Mouse (Mus musculus) CH12.LX (cell line): ENCODE data around the gene Sele. TPM values are rescaled to one million over a fixed set of nuclear protein-coding genes. Genes with fewer than 3 reads are reported as not detected.

Experiments used
- DNase-seq: peaks from one replicate; pipeline ENCODE4 v3.0.0-alpha.2; 2013; ENCODE audit errors: extremely low read depth
- H3K27ac ChIP-seq: 2 replicates; pipeline ENCODE4 v1.5.1; 2012; ENCODE audit warnings: low read depth, mild to moderate bottlenecking, control low read depth, moderate library complexity; ENCODE audit not compliant: insufficient read depth
- H3K27me3 ChIP-seq: replicated peaks from 2 replicates; pipeline ENCODE3; 2012; ENCODE audit warnings: inconsistent platforms
- H3K36me3 ChIP-seq, 2 experiments: replicated peaks in 1 of 2; 2 replicates each; pipeline versions ENCODE3 to v1.6.1; 2012; ENCODE audit warnings: inconsistent platforms in 1 of 2, low read length in 1 of 2, mild to moderate bottlenecking in 1 of 2, mixed read lengths in 1 of 2, moderate library complexity in 1 of 2; ENCODE audit not compliant: control insufficient read depth in 1 of 2, insufficient read depth in 1 of 2
- H3K4me1 ChIP-seq, 2 experiments: 2 replicates each; pipeline ENCODE4 v1.6.1; 2012; ENCODE audit warnings: inconsistent platforms in 1 of 2, moderate library complexity in 1 of 2; ENCODE audit not compliant: insufficient read depth in 2 of 2, control insufficient read depth in 1 of 2
- H3K4me2 ChIP-seq: 2 replicates; pipeline ENCODE4 v1.6.1; 2012; ENCODE audit warnings: low read depth, mild to moderate bottlenecking, control low read depth; ENCODE audit not compliant: poor library complexity, insufficient read depth, severe bottlenecking
- H3K4me3 ChIP-seq, 3 experiments: fragments of 150-350 bp in 1 of 3; sonication (generic) in 1 of 3; replicated peaks in 1 of 3; 2 replicates each; pipeline versions ENCODE3 to v1.5.1; 2011 to 2012; ENCODE audit warnings: low read depth in 2 of 3, low read length in 2 of 3, mild to moderate bottlenecking in 2 of 3, moderate library complexity in 2 of 3, control low read depth in 1 of 3, improper control_type of control experiment in 1 of 3, inconsistent platforms in 1 of 3, mixed read lengths in 1 of 3; ENCODE audit not compliant: poor library complexity in 1 of 3
- H3K79me2 ChIP-seq: replicated peaks from 2 replicates; pipeline ENCODE4 v1.6.1; 2012; ENCODE audit warnings: mild to moderate bottlenecking, moderate library complexity; ENCODE audit not compliant: control insufficient read depth, poor library complexity, insufficient read depth, severe bottlenecking; ENCODE audit errors: extremely low read depth
- H3K9ac ChIP-seq: 2 replicates; pipeline ENCODE4 v1.6.1; 2012; ENCODE audit warnings: low read depth, mild to moderate bottlenecking, control low read depth, moderate library complexity; ENCODE audit not compliant: insufficient read depth
- H3K9me3 ChIP-seq: replicated peaks from 2 replicates; pipeline ENCODE3; 2012; ENCODE audit warnings: low read length, inconsistent platforms, mixed read lengths
- CHD1 ChIP-seq: IDR thresholded peaks from 2 replicates; pipeline ENCODE4 v1.6.1; 2012; ENCODE audit warnings: low read depth, low read length, improper control_type of control experiment, inconsistent platforms
- CHD2 ChIP-seq: IDR thresholded peaks from 2 replicates; pipeline ENCODE4 v1.6.1; 2011; ENCODE audit warnings: low read length, improper control_type of control experiment
- ELF1 ChIP-seq: IDR thresholded peaks from 2 replicates; pipeline ENCODE4 v1.6.1; 2014; ENCODE audit warnings: low read depth, mild to moderate bottlenecking, inconsistent platforms, low read length, improper control_type of control experiment
- EP300 ChIP-seq: IDR thresholded peaks from 2 replicates; pipeline ENCODE4 v1.6.1; 2011; ENCODE audit warnings: low read length, improper control_type of control experiment
- ETS1 ChIP-seq: conservative IDR thresholded peaks from 2 replicates; pipeline ENCODE4 v1.6.1; 2012; ENCODE audit warnings: low read depth, mild to moderate bottlenecking, inconsistent platforms, low read length, improper control_type of control experiment, moderate library complexity
- HCFC1 ChIP-seq: IDR thresholded peaks from 2 replicates; pipeline ENCODE4 v1.6.1; 2012; ENCODE audit warnings: low read depth, mild to moderate bottlenecking, inconsistent platforms, low read length, improper control_type of control experiment
- IRF4 ChIP-seq: IDR thresholded peaks from 2 replicates; pipeline ENCODE4 v1.6.1; 2014; ENCODE audit warnings: low read depth, mild to moderate bottlenecking, inconsistent platforms, low read length, improper control_type of control experiment
- JUN ChIP-seq: IDR thresholded peaks from 2 replicates; pipeline ENCODE4 v1.6.1; 2011; ENCODE audit warnings: low read depth, mild to moderate bottlenecking, low read length, improper control_type of control experiment, moderate library complexity; ENCODE audit not compliant: insufficient read depth
- JUND ChIP-seq: conservative IDR thresholded peaks from 2 replicates; pipeline ENCODE4 v1.6.1; 2011; ENCODE audit warnings: low read depth, low read length, improper control_type of control experiment
- MAFK ChIP-seq: IDR thresholded peaks from 2 replicates; pipeline ENCODE4 v1.6.1; 2011; ENCODE audit warnings: low read length, improper control_type of control experiment; ENCODE audit not compliant: insufficient replicate concordance
- MAX ChIP-seq: IDR thresholded peaks from 2 replicates; pipeline ENCODE4 v1.6.1; 2011; ENCODE audit warnings: low read length, improper control_type of control experiment
- NELFE ChIP-seq: IDR thresholded peaks from 2 replicates; pipeline ENCODE4 v1.6.1; 2011; ENCODE audit warnings: low read depth, low read length, improper control_type of control experiment
- NRF1 ChIP-seq: IDR thresholded peaks from 2 replicates; pipeline ENCODE4 v1.6.1; 2014; ENCODE audit warnings: low read depth, mild to moderate bottlenecking, inconsistent platforms, low read length, improper control_type of control experiment, moderate library complexity
- PAX5 ChIP-seq: IDR thresholded peaks from 2 replicates; pipeline ENCODE4 v1.6.1; 2012; ENCODE audit warnings: low read length, inconsistent platforms, mixed read lengths
- POLR2A ChIP-seq: IDR thresholded peaks from 2 replicates; pipeline ENCODE4 v1.6.1; 2011; ENCODE audit warnings: low read depth, mild to moderate bottlenecking, improper control_type of control experiment, low read length
- POLR2AphosphoS2 ChIP-seq: IDR thresholded peaks from 2 replicates; pipeline ENCODE4 v1.6.1; 2011; ENCODE audit warnings: low read depth, low read length, improper control_type of control experiment
- RAD21 ChIP-seq: IDR thresholded peaks from 2 replicates; pipeline ENCODE4 v1.6.1; 2011; ENCODE audit warnings: low read depth, mild to moderate bottlenecking, low read length, improper control_type of control experiment, moderate library complexity
- SIN3A ChIP-seq: IDR thresholded peaks from 2 replicates; pipeline ENCODE4 v1.6.1; 2012; ENCODE audit warnings: low read length, improper control_type of control experiment, inconsistent platforms
- TCF12 ChIP-seq: IDR thresholded peaks from 2 replicates; pipeline ENCODE4 v1.6.1; 2014; ENCODE audit warnings: low read depth, mild to moderate bottlenecking, inconsistent platforms, low read length, improper control_type of control experiment
- USF1 ChIP-seq: IDR thresholded peaks from 2 replicates; pipeline ENCODE4 v1.6.1; 2014; ENCODE audit warnings: low read depth, mild to moderate bottlenecking, inconsistent platforms, low read length, improper control_type of control experiment
- ZC3H11A ChIP-seq: IDR thresholded peaks from 2 replicates; pipeline ENCODE4 v1.6.1; 2012; ENCODE audit warnings: low read depth, mild to moderate bottlenecking, inconsistent platforms, low read length, improper control_type of control experiment
- ZMIZ1 ChIP-seq: IDR thresholded peaks from 2 replicates; pipeline ENCODE4 v1.6.1; 2012; ENCODE audit warnings: low read depth, mild to moderate bottlenecking, inconsistent platforms, low read length, improper control_type of control experiment
- dilution Hi-C: fragments of 300-500 bp; cut with MboI; formaldehyde crosslinking; loops from 2 replicates; pipeline ENCODE4 v1.14.3; 2020; ENCODE audit warnings: low sequenced_read_pairs; ENCODE audit not compliant: extremely low pct_unique_long_range_greater_than_20kb, extremely low pct_ligation_motif_present
- in situ Hi-C: fragments of 300-500 bp; cut with MboI; formaldehyde crosslinking; loops from 3 replicates; pipeline ENCODE4 v1.14.3; 2019; ENCODE audit warnings: low sequenced_read_pairs, low pct_ligation_motif_present, low pct_unique_long_range_greater_than_20kb, mixed read lengths
- polyA plus RNA-seq: library from polyadenylated mRNA; unstranded; fragments of >175 nt; gene quantifications from 2 replicates; pipeline ENCODE4 v1.2.1, GENCODE M21; 2012; ENCODE audit warnings: low read depth; ENCODE audit not compliant: insufficient read length
- total RNA-seq, 2 experiments: library from RNA; depleted of rRNA; stranded (reverse); fragments of 300-350 nt in 1 of 2; fragments of >200 nt in 1 of 2; gene quantifications; 2 replicates each; pipeline ENCODE4 v1.2.3; 2012 to 2014

The Sele gene
- total and polyA plus RNA-seq, 3 experiments, result not detected

DNA sequence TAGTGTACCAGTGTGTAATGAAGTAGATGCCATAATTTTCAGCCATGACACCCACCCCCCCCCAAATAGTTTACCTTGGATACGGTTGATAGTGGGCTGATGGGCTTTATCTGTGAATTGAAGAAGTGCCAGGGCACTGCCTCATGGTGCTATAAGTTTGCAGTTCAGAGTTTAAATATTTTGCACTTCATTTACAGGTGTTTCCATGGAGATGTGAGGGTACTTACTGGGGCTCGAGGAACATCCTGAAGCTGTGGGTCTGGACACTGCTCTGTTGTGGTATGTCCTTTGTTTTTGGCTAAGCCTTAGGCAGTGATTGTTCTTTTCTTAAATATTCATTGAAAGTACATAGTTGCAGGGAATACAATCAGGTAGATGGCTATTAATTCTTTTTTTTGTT is 14.8 kb downstream of the Sele start:
- DNase-seq, result no peak
- in situ Hi-C loops (no loop called here), dilution Hi-C loops (no loop called here)
- H3K4me1 ChIP-seq, result 0 out of 4 replicates have a peak, but pooled peaks cover 0 to 4% of the 10 kb centered on the region in 2 experiments
- no peak overlapping the region for H3K9ac ChIP-seq
- H3K4me3 ChIP-seq, result no peak overlapping the region
- H3K27ac ChIP-seq, result no peak overlapping the region
- H3K9me3 ChIP-seq, result no peaks in the 10 kb centered on the region
- TF ChIP-seq MAX (no peak), NELFE (no peak), MAFK (no peak), HCFC1 (no peak), USF1 (no peak), JUN (no peak), ZMIZ1 (no peak), POLR2AphosphoS2 (no peak), POLR2A (no peak), CHD2 (no peak), PAX5 (no peak), IRF4 (no peak)
- no peaks in the 10 kb centered on the region for H3K79me2 ChIP-seq
- H3K27me3 ChIP-seq, result peaks cover 4% of the 10 kb centered on the region
- no peak overlapping the region for H3K4me2 ChIP-seq
- no peaks in the 10 kb centered on the region for H3K36me3 ChIP-seq

DNA sequence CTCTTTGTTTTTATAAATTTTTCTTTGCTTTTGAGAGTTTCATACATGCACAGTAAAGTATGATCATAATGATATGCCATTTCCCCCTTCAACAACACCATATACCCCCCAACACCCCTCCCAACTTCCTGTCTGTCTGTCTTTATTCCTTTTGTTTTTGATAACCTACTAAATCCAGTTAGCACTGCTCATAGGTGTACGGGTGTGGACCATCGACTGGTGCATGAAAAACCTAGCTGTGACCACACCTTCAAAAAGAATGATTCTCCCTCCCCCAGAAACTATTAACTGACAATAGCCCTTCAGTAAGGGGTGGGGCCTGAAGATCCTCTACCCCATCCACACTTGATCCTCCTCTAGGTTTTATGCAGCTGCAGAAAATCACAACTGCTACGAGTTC is 15.7 kb downstream of the Sele start:
- TF ChIP-seq ELF1, result no peak
- no peak for TF ChIP-seq POLR2A
- TF ChIP-seq, all 38 proteins: peak for 0
- dilution Hi-C loops, result no loop called here
- no peak for DNase-seq

DNA sequence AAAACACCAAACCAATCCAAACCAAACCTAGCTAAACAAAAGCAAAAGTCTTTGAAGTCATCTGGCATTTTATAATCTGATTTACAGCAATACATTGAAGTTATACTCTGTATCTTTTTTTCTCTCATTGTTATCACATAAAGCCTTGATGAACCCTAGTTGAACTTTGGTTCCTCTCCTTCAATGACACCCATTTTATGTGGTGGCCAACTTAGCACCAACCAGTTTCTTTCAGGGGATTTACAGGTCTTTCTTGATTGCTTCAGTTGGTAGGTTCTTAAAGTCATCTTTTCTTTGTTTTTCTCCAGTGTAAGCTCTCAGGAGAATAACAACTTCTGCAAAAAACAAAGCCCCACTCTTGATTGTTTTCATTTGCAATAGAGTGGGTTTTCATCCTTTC is 21.2 kb downstream of the Sele start:
- Histone ChIP-seq H3K27ac (no peak overlapping the region), H3K9ac (no peak overlapping the region), H3K9me3 (no peaks in the 10 kb centered on the region), H3K27me3 (peaks cover 2% of the 10 kb centered on the region), H3K4me2 (no peak overlapping the region), H3K4me1 (peaks cover 0 to 33% of the 10 kb centered on the region in 2 experiments; a peak in 2 of 4 replicates), H3K79me2 (no peaks in the 10 kb centered on the region), H3K4me3 (no peak overlapping the region), H3K36me3 (no peaks in the 10 kb centered on the region)
- in situ Hi-C loops, result no loop called here
- DNase-seq, result no peak
- dilution Hi-C loops, result no loop called here
- TF ChIP-seq ETS1 (no peak), MAFK (no peak), EP300 (no peak), SIN3A (no peak), RAD21 (no peak), HCFC1 (no peak), CHD1 (no peak), PAX5 (no peak), POLR2AphosphoS2 (no peak), JUND (no peak), NRF1 (no peak), ZC3H11A (no peak), TCF12 (no peak), ELF1 (no peak)

More for the DNA sequence above, 15.7 kb downstream of the Sele start:
- no peak overlapping the region for H3K27ac ChIP-seq
- no peak overlapping the region for H3K4me2 ChIP-seq
- 0 out of 4 replicates have a peak, but pooled peaks cover 0 to 4% of the 10 kb centered on the region in 2 experiments for H3K4me1 ChIP-seq
- no peak overlapping the region for H3K9ac ChIP-seq
- no peaks in the 10 kb centered on the region for H3K9me3 ChIP-seq
- in situ Hi-C loops, result no loop called here
- H3K36me3 ChIP-seq, result no peaks in the 10 kb centered on the region
- H3K27me3 ChIP-seq, result peaks cover 4% of the 10 kb centered on the region
- H3K4me3 ChIP-seq, result no peak overlapping the region
- H3K79me2 ChIP-seq, result no peaks in the 10 kb centered on the region
